Mouse (Mus musculus) neutrophil, adult 65 days (primary cell): ENCODE data around the gene Fhad1. TPM values are rescaled to one million over a fixed set of nuclear protein-coding genes. Genes with fewer than 3 reads are reported as not detected.

Source experiments
- total RNA-seq: library from RNA; stranded (reverse); gene quantifications from 2 replicates; pipeline ENCODE4 v1.2.4, GENCODE M21; 2023

Fhad1 gene
- total RNA-seq, result not detected in 2 replicates

GRCm38 (mm10) chr4:142014659-142015608 is at the start of gene Fhad1:
Gene Fhad1 (minus strand): TSS chr4:142015082.

DNA sequence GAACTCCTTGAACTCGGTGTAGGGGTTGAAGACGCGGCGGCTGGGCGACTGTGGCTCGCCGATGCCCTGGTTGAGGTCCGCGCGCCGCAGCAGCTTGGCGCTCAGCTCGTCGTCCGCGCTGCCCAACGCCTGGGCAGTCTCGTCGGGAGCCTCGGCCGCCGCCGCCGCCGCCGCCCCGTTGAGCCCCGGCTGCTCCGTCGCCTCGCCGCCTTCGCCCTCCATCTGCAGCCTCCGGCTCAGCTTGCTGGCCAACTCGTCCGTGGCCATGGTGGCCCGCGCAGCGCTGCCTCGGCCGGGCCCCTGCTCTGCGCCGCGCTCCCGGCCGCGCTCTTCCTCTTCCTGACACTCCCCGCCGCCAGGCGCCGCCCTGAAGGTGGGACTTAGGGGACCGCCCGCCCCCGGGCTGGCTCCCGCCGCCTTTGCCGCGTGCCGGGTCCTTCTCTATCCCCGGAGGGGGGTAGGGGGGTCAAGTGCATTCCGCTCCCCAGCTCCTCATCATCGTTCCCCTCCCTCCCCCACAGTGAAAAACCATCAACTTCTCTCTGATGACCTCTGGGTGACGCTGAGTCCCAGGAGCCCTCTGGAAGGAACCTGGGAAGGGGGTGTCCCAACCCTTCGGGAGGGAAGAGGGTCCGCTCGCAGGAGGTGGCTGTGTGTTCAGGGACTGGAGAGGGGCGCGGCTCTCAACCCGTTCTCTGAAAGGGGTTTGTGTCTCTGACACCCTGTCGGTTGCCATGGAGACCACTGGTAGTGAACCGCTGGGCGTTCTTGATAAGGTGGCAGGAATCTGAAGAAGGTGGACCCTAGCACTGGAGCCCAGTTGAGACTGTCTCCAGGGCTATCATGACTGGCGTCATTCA is 140.1 kb downstream of the Fhad1 start, which contains the start of gene Efhd2:
Efhd2 (minus strand) TSS at position 320 of the 860 bp plus-strand sequence.

DNA sequence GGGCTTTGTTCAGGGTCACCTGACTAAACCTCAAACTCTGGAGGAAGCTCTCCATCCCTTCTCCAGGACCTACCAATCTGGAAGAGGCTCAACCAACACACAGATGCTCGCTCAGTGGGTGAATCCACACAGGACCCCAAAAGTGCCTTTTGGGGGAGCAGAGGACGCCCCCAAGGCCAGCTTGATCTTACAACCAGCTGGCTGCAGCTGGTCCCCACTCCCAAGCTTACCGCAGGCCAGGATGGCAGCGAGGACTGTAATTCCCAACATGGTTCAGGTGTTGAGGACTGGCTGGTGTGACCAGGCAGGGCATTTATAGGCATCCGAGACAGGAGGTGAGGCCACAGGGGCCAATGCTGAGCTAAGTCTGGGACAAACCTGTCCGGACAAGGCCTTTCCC is 168.9 kb downstream of the Fhad1 start, which contains the start of gene Ctrc:
Ctrc (minus strand) TSS at position 361 of the 400 bp plus-strand sequence.

Other genes starting within 250 kb of the Fhad1 start
- gene Dnajc16, start 224.2 kb downstream of the Fhad1 start, total RNA-seq, result 2.8 and 3.2 TPM in 2 replicates
- 16.8 and 18.2 TPM in 2 replicates for gene Casp9, start 221.5 kb downstream of the Fhad1 start, total RNA-seq
- not detected in 2 replicates for gene Cela2a, start 188.9 kb downstream of the Fhad1 start, total RNA-seq
- not detected in 2 replicates for gene Ctrc, start 168.7 kb downstream of the Fhad1 start, total RNA-seq
- gene Efhd2, start 140.2 kb downstream of the Fhad1 start, total RNA-seq, result 133 and 142 TPM in 2 replicates
- gene Tmem51, start 69.2 kb upstream of the Fhad1 start, total RNA-seq, result 3.8 and 6.4 TPM in 2 replicates
- gene Kazn, start 224.3 kb upstream of the Fhad1 start, total RNA-seq, result not detected in 2 replicates